Mouse (Mus musculus) midbrain, postnatal 0 days (tissue): Measurements from ENCODE around the gene Myh7. TPM values are rescaled to one million over a fixed set of nuclear protein-coding genes. Genes with fewer than 3 reads are reported as not detected.

Source experiments
- ATAC-seq: fragments of 200-750 bp; cut with Nextera tagmentation; 2 replicates; pipeline ENCODE4 v1.8.0; 2017; ENCODE audit warnings: moderate number of reproducible peaks, mild to moderate bottlenecking, moderate TSS enrichment, moderate library complexity; ENCODE audit not compliant: low FRiP score
- DNase-seq: peaks from one replicate; pipeline ENCODE4 v3.0.0-alpha.2; 2015; ENCODE audit warnings: low spot score
- H3K27ac ChIP-seq: fragments of 300-500 bp; sonication (generic); 2 replicates; pipeline ENCODE4 v1.5.1; 2014; ENCODE audit warnings: low read depth, mild to moderate bottlenecking, low read length, mixed read lengths
- H3K27me3 ChIP-seq: fragments of 300-500 bp; sonication (generic); 2 replicates; pipeline ENCODE4 v1.6.1; 2014; ENCODE audit warnings: low read length, control low read depth, mixed read lengths; ENCODE audit not compliant: insufficient read depth
- H3K36me3 ChIP-seq: fragments of 300-500 bp; sonication (generic); 2 replicates; pipeline ENCODE4 v1.6.1; 2014; ENCODE audit warnings: low read length, control low read depth, mixed read lengths; ENCODE audit not compliant: insufficient read depth
- H3K4me1 ChIP-seq: fragments of 300-500 bp; sonication (generic); 2 replicates; pipeline ENCODE4 v1.6.1; 2014; ENCODE audit warnings: mild to moderate bottlenecking, control low read depth, antibody characterized with exemption, low read length, mixed read lengths; ENCODE audit not compliant: insufficient read depth
- H3K4me2 ChIP-seq: fragments of 300-500 bp; sonication (generic); 2 replicates; pipeline ENCODE4 v1.6.1; 2014; ENCODE audit warnings: low read depth, mild to moderate bottlenecking, low read length, mixed read lengths; ENCODE audit not compliant: poor library complexity, severe bottlenecking
- H3K4me3 ChIP-seq: fragments of 300-500 bp; sonication (generic); 2 replicates; pipeline ENCODE4 v1.5.1; 2014; ENCODE audit warnings: low read depth, mild to moderate bottlenecking, low read length, moderate library complexity
- H3K9ac ChIP-seq: fragments of 300-500 bp; sonication (generic); replicated peaks from 2 replicates; pipeline ENCODE4 v1.6.1; 2014; ENCODE audit warnings: mild to moderate bottlenecking, low read length, moderate library complexity, mixed read lengths; ENCODE audit not compliant: poor library complexity, severe bottlenecking
- H3K9me3 ChIP-seq: fragments of 300-500 bp; sonication (generic); 2 replicates; pipeline ENCODE4 v1.6.1; 2016; ENCODE audit warnings: low read length, control low read depth
- CTCF ChIP-seq: IDR thresholded peaks from 2 replicates; pipeline ENCODE4 v1.5.1; 2016; ENCODE audit warnings: antibody characterized with exemption, mild to moderate bottlenecking
- WGBS: fragments of 180-500 bp; shearing (Covaris S2); extraction: QIAGEN DNeasy Blood & Tissue Kit; methylation state at CpG from one replicate; pipeline ENCODE4 v1.1.7; 2014; 5-methylcytosine and 5-hydroxymethylcytosine counted together
- polyA plus RNA-seq: library from polyadenylated mRNA; unstranded; fragments of >200 nt; fragmentation: Nextera tagmentation; extraction: Ambion mirVana; gene quantifications from 2 replicates; pipeline ENCODE4 v1.2.1, GENCODE M21; 2015
- total RNA-seq: library from RNA; depleted of rRNA; stranded (reverse); fragments of >200 nt; gene quantifications from 2 replicates; pipeline ENCODE4 v1.2.3, GENCODE M21; 2014

Myh7 gene
- total and polyA plus RNA-seq, 2 experiments from 2014 or later = 3.2 to 9.6 TPM

GRCm38 (mm10) chr14:55007120-55007908 lies 12.9 kb upstream of the Myh7 start:
- Histone ChIP-seq H3K4me2 (no peak overlapping the region), H3K9ac (no peak overlapping the region), H3K9me3 (no peaks in the 10 kb centered on the region), H3K27ac (no peak overlapping the region), H3K27me3 (no peaks in the 10 kb centered on the region), H3K4me1 (no peaks in the 10 kb centered on the region), H3K4me3 (no peak overlapping the region), H3K36me3 (no peaks in the 10 kb centered on the region)
- TF ChIP-seq CTCF = no peak
- 87% methylated on average over 9 of the region's 9 CpGs for WGBS
- DNase-seq = no peak
- ATAC-seq = no peak

GRCm38 (mm10) chr14:55006541-55006940 lies 12.1 kb upstream of the Myh7 start:
- TF ChIP-seq CTCF = no peak
- no peaks in the 10 kb centered on the region for H3K4me1 ChIP-seq
- no peak for DNase-seq
- no peak overlapping the region for H3K9ac ChIP-seq
- H3K9me3 ChIP-seq = no peaks in the 10 kb centered on the region
- no peaks in the 10 kb centered on the region for H3K27me3 ChIP-seq
- WGBS = 82% methylated on average over 3 of the region's 3 CpGs
- no peak overlapping the region for H3K27ac ChIP-seq
- H3K36me3 ChIP-seq = no peaks in the 10 kb centered on the region
- no peak overlapping the region for H3K4me3 ChIP-seq
- ATAC-seq = no peak
- no peak overlapping the region for H3K4me2 ChIP-seq

- no peak for TF ChIP-seq CTCF
- Histone ChIP-seq H3K9me3 (no peaks in the 10 kb centered on the region), H3K4me3 (no peak overlapping the region), H3K27ac (no peak overlapping the region), H3K9ac (no peak overlapping the region), H3K36me3 (no peaks in the 10 kb centered on the region), H3K4me1 (no peaks in the 10 kb centered on the region), H3K4me2 (no peak overlapping the region), H3K27me3 (no peaks in the 10 kb centered on the region)
- ATAC-seq = no peak
- DNase-seq = no peak
- WGBS = 87% methylated on average over 8 of the region's 8 CpGs
Observed at GRCm38 (mm10) chr14:55005967-55006366, 11.5 kb upstream of the Myh7 start.

- no peak for DNase-seq
- Histone ChIP-seq H3K4me3 (no peak overlapping the region), H3K9me3 (no peaks in the 10 kb centered on the region), H3K27ac (no peak overlapping the region), H3K27me3 (no peaks in the 10 kb centered on the region), H3K4me1 (no peaks in the 10 kb centered on the region), H3K9ac (no peak overlapping the region), H3K36me3 (no peaks in the 10 kb centered on the region), H3K4me2 (no peak overlapping the region)
- TF ChIP-seq CTCF = no peak
- no peak for ATAC-seq
- WGBS = 82% methylated on average over 2 of the region's 2 CpGs
Observed at GRCm38 (mm10) chr14:55005506-55005905, 11.1 kb upstream of the Myh7 start.

GRCm38 (mm10) chr14:55003878-55004855 lies 9.7 kb upstream of the Myh7 start:
- 62% methylated on average over 18 of the region's 18 CpGs for WGBS
- Histone ChIP-seq H3K4me3 (no peak overlapping the region), H3K9me3 (no peaks in the 10 kb centered on the region), H3K36me3 (no peaks in the 10 kb centered on the region), H3K27me3 (no peaks in the 10 kb centered on the region), H3K27ac (no peak overlapping the region), H3K9ac (no peak overlapping the region), H3K4me1 (no peaks in the 10 kb centered on the region), H3K4me2 (no peak overlapping the region)
- no peak for ATAC-seq
- TF ChIP-seq CTCF = no peak
- DNase-seq = no peak

GRCm38 (mm10) chr14:55002687-55003120 lies 8.3 kb upstream of the Myh7 start:
- no peak overlapping the region for H3K4me2 ChIP-seq
- H3K36me3 ChIP-seq = no peaks in the 10 kb centered on the region
- 72% methylated on average over 7 of the region's 7 CpGs for WGBS
- H3K27me3 ChIP-seq = no peaks in the 10 kb centered on the region
- no peak overlapping the region for H3K27ac ChIP-seq
- no peaks in the 10 kb centered on the region for H3K4me1 ChIP-seq
- no peaks in the 10 kb centered on the region for H3K9me3 ChIP-seq
- TF ChIP-seq CTCF = no peak
- no peak overlapping the region for H3K9ac ChIP-seq
- no peak for ATAC-seq
- DNase-seq = no peak
- H3K4me3 ChIP-seq = no peak overlapping the region
